Mouse (Mus musculus) c-Kit-negative CD71-positive TER-119-positive erythroid progenitor cells, embryonic 14.5 days (primary cell): ENCODE data around the gene Nphs1.
"Not testable (repeated sequence)": the region's sequence is repeated elsewhere in the genome, so short reads cannot be mapped to it uniquely, and the experiment has no call there.

Source experiments
- DNase-seq: peaks from one replicate; pipeline ENCODE4 v3.0.0-alpha.2; 2013; ENCODE audit warnings: low read depth, low spot score

Nphs1 gene

DNA sequence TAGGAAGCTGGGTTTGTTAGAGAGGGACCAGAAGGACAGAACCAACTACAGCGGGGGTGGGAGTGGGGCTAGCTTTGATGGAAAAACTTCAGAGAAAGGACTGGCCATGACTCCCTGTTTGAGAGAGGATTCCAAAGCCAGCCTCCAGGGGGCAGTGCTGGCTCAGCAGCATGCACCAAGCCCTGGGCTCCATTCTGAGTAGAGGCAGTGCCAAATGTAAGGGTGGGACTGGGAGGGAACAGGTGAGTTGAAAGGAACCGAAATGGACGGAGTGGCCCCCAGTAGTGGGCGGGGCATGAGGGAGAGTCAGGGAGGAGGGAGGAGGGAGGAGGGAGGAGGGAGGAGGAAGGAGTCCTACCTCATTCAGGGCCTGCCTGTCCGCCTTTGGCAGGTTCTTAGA, 17.4 kb upstream of the Nphs1 start:
- DNase-seq: no peak

DNA sequence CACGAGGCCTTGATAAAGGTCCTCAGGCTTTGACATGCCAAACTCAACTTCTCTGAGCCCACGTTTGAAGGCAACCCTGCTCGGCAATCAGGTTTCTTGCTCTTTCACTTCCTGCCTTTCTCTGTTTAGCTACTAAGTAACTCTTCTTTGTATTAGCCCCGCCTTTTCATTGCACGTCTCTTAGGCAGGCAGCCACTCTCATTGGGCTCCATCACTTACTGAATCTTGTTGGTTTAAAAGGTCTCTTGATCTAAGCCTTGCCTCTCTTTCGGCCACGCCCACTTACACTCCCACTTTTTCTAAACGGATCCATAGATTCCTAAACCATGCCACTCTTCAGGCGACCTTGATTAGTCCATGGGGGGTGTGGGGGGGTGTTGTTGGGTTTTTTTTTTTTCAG, 14.4 kb upstream of the Nphs1 start:
- no peak for DNase-seq

DNA sequence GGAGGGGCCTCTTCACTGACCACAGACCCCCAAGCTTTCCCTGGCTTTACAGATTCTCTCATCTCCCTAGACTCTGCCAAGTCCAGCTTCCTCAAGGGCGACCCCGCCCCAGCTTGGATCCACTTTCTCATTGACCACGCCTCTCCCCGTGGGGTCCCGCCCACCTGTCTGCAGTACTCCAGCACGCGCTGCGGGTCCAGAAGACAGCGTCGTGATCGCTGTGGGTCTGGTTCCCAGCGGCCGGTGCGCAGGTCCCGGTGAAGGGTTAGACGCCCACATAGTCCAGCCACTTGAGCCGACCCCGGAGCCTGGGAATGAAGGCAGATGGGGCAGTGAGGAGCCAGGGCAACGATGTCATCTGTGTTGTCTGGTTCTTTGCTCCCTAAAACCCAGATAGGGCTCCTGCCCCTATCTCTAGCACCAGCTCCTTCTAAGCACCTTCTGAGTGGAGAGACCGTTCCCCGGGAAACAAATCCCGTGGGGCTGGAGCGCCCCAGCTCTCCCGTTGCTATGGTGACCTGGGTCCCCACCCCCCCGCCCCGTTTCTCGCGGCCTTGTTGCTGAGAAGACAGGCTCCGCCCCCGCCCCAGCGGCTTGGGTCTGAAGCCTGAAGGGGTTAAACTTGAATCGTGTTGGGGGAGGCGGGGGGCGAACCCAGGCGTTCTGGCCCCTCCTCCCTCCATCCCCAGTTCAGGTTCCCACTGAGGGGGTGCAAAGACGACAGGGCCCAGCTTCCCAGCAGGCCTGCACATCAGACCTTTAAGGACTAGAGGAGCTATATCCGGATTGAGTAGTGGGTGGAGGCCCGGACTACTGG, 13.8 kb upstream of the Nphs1 start:
- no peak for DNase-seq

DNA sequence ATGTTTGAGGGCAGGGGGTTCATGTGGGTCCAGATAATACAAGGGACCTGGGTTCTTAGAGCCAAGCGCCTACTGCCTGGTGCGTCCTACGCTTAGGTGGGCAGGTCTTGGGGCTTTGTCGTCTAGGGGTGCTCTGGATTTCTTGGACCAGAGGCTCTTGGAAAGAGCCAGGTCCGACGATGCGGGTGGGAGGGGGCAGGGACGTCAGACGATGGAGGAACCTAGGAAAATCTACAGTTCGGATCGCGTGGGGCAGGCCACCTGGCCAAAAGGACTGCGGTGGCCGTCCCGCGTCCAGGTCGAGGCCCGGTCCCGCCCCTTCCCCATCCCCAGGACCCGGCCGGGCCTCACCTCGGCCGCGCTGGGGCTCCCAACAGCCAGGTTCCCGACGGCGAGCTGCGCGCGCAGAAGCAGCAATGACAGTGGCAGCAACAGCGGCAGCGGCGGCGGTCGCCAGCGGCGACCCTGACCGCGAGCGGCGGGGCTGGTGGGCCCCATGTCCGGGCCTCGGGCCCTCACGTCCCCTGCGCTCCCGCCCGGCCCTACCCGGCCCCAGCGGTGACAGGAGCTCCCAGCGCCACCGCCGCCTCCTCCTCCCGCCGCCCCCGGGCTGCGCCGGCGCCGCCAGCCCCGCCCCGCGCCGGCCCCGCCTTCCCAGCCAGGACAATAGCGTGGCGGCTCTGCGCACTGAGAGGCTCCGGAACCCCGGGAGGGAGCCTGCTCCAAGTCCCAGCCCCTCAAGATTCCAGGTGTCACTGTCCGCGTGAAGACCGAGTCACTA, 13.0 kb upstream of the Nphs1 start, which contains the start of gene Aplp1:
Gene Aplp1 (minus strand): TSS at position 565 of the 781 bp plus-strand sequence.
- no peak for DNase-seq

DNA sequence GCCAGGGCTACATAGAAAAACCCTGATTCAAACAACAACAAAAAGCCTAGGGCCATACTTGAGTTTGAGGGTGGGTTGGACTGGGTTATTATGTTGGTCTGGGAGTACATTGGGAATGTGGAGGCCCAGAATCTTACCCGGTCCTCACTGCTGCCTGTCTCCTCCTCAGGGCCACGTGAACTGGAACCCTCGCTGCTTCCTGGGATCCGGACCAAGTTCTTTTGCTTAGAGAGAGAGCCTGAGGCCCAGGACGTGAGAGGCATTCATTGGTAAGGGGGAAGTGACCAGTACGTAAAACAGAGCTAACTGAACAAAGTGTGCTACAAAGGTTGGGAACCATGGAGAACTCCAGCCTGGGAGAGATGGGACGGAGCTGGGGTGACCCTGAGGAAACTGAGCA, 7.9 kb upstream of the Nphs1 start:
- no peak for DNase-seq

DNA sequence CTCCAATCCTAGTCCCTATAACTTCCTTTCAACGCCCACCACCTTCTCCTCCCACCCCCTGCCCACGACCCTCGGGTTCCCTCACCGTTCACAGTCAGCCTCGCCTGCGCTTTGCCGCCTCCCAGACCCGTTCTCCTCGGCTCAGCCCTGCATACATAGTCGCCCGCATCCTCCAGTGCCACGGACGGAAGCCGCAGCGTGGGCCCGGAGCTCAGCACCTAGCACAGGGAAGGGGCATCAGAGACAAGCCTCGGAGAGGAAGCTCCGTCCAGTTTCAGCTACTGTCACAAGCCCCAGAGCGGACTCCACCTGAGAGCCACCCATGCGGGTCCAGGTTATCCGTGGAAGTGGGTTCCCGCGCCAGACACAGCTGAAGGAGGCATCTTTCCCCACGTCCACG, 4.8 kb upstream of the Nphs1 start:
- DNase-seq: no peak

DNA sequence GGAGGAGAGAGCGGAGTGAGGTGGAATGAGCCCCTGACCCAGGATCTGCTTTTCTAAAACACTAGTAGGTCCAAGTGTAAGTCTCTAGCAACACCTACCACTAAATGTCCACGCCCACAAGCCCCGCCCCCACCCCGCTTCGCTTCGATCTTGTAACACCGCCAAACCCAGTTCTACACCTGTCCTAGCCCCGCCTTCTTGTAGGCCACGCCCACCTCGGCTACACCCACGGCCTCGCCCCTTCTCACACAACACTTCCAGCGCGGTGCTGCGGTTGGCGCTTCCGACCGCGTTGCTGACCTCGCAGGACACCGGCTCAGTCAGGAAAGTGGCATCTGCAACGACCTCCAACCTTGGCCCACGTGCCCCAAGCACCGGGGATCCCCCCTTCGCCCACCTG, 4.3 kb upstream of the Nphs1 start:
- DNase-seq: no peak

DNA sequence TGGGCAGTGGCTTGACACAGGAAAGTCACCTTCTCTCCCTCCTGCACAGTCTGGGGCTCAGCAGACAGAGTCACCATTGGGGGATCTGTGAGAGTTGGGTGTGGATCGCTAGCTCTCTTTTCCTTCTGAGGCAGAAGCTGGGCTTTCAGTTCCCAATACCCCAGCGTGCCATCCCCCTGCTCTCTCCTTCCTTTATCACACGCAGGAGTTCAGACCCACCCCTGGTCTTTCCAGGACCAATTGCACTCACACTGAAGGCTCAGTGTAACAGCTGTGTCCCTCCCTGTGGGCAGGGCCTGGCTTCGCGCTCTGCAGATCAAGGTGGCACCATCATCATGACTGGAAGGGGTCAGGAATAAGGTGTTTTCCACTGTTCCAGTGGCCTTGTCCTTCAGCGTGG, 3.9 kb upstream of the Nphs1 start:
- no peak for DNase-seq

DNA sequence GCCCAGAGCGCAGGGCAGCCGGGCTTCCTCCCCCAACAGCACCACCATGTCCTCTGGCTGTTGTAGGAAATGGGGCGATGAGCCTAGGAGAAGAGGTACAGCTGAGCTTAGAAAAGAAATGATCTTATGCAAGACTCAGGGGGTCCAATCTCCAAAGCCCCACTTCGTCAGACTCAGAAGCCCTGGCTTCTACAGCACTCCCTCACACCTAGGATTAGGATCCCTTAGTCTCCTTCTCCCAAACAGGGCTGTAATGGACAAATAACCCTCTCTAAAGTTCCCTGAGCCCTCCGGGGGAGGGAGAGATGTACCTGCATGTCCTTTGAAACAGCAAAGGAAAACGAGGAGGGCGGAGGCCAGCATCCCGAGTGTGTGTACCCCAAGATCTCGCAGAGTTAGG, 1.6 kb upstream of the Nphs1 start:
- no peak for DNase-seq

DNA sequence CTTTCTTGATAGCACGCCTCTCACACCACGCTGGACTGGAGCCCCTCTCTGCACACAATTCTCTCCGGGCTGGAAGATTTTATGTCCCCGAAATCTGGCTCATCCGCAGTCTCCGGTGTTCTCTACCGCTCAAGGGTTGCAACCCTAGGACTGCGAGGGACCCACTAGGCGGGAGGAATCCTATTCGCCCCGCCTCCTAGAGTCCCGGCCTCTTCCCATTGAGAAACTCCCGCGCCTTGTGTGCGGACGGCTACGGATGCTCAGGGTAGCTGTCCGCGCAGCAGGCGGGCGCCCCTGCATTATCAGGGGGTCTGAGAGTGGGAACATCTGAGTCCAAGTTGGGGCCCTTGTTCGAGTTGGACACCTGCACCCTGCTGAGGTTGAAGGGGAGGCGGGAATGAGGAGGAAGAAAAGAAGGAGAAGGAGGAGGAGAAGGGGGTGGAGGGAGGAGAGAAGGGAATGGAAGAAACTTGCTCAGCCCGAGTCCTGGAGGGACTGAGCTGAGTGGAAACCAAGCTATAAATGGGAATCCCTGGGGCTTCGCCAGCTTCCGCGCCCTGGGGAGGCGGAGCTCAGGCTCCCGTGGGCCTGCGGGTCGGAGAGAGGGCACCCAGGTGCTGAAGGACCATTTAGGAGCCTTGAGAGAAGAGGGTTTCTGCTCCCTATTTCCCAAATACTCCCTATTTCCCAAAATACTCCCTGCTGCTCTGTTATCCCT, 1.0 kb upstream of the Nphs1 start:
- DNase-seq: no peak

DNA sequence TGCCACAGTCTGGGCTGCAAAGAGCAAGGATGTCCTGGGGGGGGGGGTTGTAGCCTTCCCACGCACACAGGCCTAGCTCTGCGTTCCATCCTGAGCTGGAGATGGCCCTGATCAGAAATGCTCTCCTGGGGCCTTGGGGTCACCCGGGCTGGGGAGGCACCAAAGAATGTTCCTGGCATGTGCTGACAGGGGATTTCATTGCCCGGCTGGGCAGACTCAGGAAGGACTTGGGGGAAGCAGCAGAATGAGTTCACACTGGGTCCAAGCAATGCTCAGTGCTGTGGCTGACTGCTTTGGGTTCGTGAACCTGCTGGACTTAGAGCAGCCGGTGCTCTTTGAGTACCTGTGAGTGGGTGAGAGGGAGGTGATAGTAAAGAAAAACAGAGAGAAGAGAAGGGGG, 1.4 kb downstream of the Nphs1 start:
- DNase-seq: no peak

DNA sequence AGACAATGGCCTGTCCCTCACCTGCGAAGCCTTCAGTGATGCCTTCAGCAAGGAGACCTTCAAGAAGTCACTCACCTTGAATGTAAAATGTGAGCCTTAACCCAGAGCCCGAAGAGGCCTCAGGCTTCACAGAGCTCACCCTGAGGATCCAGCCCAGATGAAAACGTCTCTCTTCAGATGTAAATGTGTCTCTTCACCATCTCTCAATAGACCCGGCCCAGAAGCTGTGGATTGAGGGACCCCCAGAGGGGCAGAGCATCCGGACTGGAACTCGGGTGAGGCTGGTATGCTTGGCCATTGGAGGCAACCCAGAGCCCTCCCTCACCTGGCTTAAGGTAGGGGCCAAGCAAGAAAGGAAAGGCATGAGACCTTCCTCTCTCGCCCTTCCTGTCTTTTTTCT, 5.5 kb downstream of the Nphs1 start:
- no peak for DNase-seq

DNA sequence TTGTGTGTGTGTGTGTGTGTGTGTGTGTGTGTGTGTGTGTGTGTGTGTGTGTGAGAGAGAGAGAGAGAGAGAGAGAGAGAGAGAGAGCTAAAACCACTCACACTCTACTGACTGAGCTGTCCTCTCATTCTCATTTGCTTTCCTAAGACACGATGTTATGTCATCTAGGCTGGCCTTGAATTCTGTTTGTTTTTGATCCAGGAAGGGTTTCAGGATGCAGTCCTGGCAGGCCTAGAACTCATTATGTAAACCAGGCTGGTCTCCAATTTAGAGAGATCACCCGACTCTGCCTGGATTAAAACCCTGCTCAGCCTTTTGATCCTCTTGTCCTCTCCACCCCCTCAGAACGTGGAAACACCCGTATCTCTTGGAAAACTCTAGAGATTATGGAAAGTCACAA, 5.9 kb downstream of the Nphs1 start:
- no peak for DNase-seq

DNA sequence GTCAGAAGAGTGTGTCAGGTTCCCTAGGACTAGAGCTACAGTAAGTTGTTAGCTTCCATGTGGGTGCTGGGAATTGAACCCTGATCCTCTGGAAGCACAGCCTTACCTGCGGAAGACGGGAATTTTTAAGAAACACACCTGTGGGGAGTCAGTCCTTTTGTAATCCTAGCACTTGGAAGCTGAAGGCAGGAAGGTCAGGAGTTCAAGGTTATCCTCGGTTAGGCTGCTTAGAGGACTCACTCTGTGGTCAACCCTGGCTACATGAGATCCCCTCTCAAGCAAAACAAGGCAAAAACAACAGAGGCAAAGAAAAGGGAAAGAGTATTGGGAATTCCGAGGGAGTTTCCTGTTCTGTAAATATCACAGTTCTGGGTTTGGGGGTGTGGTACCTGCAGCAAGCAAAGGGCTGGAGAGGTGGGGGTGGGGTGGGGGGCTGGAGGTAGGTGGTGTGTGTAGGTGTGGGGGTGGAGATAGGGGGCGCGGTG, 6.7 kb downstream of the Nphs1 start:
- DNase-seq: no peak

DNA sequence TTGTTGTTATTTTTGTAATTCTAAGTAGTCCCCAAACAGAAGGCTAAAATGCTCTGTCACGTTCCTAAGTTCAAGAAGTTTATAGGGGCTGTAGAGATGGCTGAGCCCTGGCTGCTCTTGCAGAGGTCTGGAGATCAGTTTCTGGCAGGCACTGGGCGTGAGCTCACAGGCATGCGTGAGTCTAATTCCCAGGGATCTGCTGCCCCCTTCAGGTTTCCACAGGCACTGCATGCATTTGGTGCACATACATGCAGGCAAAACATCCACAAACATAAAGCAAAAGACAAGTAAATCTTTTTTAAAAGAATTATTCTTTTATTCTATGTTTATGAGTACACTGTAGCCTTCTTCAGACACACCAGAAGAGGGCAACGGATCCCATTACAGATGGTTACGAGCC, 14.3 kb downstream of the Nphs1 start:
- peak; percentile 8 for DNase-seq

DNA sequence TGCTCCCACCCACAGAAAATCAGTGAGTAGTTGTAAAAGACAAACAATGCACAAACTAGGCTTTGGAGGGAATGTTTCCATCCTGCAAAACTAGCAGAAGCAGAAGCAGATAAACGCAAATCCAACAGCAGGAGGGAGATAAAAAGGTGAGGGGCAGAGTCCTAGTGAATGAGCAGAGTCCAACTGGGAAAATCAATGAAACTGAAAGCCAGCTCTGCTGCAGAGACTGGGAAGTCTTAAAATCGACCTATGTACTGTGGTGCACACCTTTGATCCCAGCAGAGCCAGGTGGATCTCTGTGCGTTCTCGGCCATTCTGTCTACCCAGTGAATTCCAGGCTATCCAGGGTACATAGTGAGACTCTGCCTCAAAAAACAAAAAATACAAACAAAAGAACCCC, 16.9 kb downstream of the Nphs1 start:
- DNase-seq: no peak

DNA sequence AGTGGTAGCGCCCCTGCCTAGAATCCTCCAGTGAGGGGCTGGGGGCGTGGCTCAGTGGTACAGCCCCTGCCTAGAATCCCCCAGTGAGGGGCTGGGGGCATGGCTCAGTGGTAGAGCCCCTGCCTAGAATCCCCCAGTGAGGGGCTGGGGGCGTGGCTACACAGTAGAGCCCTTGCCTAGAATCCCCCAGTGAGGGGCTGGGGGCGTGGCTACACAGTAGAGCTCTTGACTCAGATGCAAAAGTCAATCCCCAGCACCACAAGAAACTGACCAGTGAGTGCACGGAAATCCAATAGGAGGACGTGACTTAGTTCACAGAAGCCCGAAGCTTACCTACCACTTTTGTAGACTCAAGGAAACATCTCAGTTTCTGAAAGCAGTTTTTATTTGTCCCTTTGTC, 18.0 kb downstream of the Nphs1 start:
- DNase-seq: not testable (repeated sequence)

DNA sequence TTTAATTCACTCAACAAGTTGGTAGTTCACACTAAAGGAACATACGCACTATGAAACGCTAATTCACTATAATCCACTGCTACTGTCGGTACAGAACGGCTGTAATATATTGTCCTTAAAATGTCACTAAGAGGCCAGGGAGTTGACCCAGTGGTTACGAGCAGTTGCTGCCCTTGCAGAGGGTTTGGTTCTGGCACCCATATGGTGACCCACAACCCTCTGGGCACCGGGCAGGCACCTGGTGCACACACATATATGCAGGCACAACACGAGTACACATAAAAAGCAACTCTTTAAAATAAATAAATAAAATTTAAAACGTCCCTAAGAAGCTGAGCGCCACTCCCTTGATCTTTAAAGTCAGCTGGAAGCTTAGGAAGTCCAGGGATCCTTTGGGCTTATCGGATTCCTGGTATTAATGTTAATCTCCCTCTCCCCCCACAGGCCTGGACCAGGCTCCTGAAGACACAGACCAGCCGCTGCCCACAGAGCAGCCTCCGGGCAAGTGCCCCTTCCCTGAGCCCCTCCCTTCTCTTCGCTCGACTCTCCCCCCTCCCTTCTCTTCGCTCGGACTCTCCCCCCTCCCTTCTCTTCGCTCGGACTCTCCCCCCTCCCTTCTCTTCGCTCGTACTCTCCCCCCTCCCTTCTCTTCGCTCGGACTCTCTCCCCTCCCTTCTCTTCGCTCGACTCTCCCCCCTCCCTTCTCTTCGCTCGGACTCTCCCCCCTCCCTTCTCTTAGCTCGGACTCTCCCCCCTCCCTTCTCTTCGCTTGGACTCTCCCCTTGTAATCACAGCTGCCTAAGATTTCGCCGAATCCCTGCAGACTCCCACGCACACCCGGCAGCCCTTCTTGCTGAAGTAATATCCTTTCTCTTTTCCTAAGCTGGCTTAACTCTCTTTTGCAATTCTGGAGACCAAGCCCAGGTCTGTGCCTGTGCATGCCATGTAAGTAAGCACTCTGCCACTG, 19.6 kb downstream of the Nphs1 start:
- DNase-seq: no peak

DNA sequence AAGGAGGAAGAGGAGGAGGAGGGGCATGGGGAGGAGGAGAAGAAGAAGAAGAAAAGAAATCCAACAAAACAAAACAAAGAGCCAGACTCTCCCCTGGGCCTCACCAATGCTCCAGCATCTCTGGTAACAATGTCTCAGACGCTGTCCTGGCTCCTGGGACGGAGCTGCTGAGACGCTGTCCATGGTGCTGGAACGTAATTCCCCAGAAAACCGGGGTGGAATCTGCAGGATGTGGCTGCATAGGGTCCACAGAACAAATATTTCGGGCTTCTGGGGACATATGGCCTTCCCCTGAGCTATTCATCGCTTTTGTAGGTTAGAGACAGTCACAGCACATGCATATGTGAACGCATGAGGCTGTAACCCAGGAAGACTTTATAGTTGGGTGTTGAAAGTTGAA, 26.1 kb downstream of the Nphs1 start:
- DNase-seq: no peak

DNA sequence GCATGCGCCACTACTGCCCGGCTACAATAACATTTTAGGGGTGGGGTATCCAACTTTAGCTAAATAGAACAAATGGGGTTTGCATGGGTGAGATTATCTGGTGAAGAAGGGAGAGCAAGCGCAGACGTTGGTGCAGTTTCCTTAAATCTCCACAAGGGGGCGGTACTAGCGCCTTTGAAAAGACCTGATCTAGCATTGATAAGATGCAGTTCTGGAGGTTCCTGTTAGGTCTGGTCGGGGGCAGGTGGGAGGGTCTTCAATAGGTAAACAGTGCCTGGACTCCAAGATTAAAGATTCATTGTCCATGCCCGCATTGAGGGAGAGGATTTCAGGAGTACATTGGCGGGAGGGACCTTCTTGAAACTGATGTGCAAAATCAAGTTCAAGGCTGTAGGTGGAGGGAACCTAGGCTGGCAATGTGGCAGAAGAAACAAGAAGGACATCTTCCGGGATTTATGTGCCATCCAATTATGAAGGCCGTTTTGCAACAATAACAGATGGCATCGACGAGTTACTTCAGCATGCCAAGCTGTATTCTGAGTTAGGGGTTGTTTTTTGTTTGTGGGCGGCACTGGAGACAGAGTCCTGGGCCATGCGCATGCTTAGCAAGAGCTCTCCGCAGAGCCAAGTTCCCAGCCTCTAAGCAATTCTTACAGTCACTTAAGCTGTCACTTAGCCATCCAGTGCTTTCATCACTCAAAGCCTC, 32.3 kb downstream of the Nphs1 start:
- DNase-seq: peak; percentile 41

DNA sequence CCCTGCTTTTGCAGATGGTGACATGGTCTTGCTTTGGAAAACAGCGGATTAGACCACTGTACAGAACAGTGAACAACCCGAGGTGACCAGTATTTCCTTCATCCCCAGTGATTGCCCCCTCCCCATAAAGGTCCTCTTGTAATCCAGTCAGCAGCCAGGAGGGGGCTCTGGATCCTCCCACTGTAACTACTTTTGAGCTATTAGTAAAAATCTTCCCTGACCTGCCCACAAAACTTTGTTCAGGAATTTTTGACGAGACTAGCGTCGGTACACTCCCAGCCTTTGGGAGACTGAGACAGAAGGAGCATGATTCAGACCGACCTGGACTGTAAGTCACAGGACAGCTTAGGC, 32.8 kb downstream of the Nphs1 start:
- no peak for DNase-seq
